Mouse (Mus musculus) left cerebral cortex, adult 9 months (tissue): ENCODE measurements at regions not wholly inside any gene's neighbourhood (a gene's known extent, or its start where the extent isn't known, plus 50 kb on each side); places are given as distances from the start of the nearest gene placed in this dataset.
A peak's percentile ranks its signal among the peaks of the same experiment; 100 is the strongest.

Experiments used
- DNase-seq, 2 experiments: peaks; one replicate each; pipeline ENCODE4 v3.0.0; 2022; ENCODE audit warnings: low spot score in 2 of 2

GRCm38 (mm10) chr11:79881812-79882211 lies 80.4 kb downstream of the Utp6 start:
- no peak for DNase-seq

GRCm38 (mm10) chr11:79878091-79878490 lies 84.1 kb downstream of the Utp6 start:
- DNase-seq: no peak

- DNase-seq: peak in 1 of 2 experiments; percentile 11
Measured at GRCm38 (mm10) chr11:79877184-79877745, 84.9 kb downstream of the Utp6 start.

GRCm38 (mm10) chr11:79871783-79872628 lies 90.2 kb downstream of the Utp6 start:
- peak in 1 of 2 experiments; percentile 11 for DNase-seq

GRCm38 (mm10) chr11:79870189-79870588 lies 92.0 kb downstream of the Utp6 start:
- DNase-seq: no peak

- DNase-seq: no peak
Measured at GRCm38 (mm10) chr11:79869009-79869408, 93.2 kb downstream of the Utp6 start.

- no peak for DNase-seq
Measured at GRCm38 (mm10) chr11:79864836-79865235, 97.4 kb downstream of the Utp6 start.

GRCm38 (mm10) chr11:79863487-79864175 lies 98.6 kb downstream of the Utp6 start:
- no peak for DNase-seq

GRCm38 (mm10) chr11:79860611-79861067 lies 101.6 kb downstream of the Utp6 start:
- DNase-seq: no peak

GRCm38 (mm10) chr11:79856376-79856775 lies 105.8 kb downstream of the Utp6 start:
- DNase-seq: no peak

- no peak for DNase-seq
Measured at GRCm38 (mm10) chr11:79849545-79849944, 112.6 kb downstream of the Utp6 start.

GRCm38 (mm10) chr11:79844436-79844835 lies 117.8 kb downstream of the Utp6 start:
- DNase-seq: no peak

GRCm38 (mm10) chr11:79843021-79843420 lies 119.2 kb downstream of the Utp6 start:
- no peak for DNase-seq

- no peak for DNase-seq
Measured at GRCm38 (mm10) chr11:79839973-79840372, 122.2 kb downstream of the Utp6 start.

- no peak for DNase-seq
Measured at GRCm38 (mm10) chr11:79838051-79838450, 124.1 kb downstream of the Utp6 start.

GRCm38 (mm10) chr11:79837076-79837990 lies 124.9 kb downstream of the Utp6 start:
- DNase-seq: no peak

- no peak for DNase-seq
Measured at GRCm38 (mm10) chr11:79835873-79836272, 126.3 kb downstream of the Utp6 start.

- DNase-seq: no peak
Measured at GRCm38 (mm10) chr11:79833817-79834216, 128.4 kb downstream of the Utp6 start.

GRCm38 (mm10) chr11:79831591-79832320 lies 130.4 kb downstream of the Utp6 start:
- no peak for DNase-seq

GRCm38 (mm10) chr11:79830567-79831055 lies 131.6 kb downstream of the Utp6 start:
- DNase-seq: no peak

GRCm38 (mm10) chr11:79827034-79827433 lies 135.2 kb downstream of the Utp6 start:
- DNase-seq: no peak
